Mouse (Mus musculus) ES-E14 (cell line): ENCODE measurements at regions not wholly inside any gene's neighbourhood (a gene's known extent, or its start where the extent isn't known, plus 50 kb on each side); places are given as distances from the start of the nearest gene placed in this dataset.

ENCODE experiments used
- DNase-seq: peaks from one replicate; pipeline ENCODE4 v3.0.0-alpha.2; 2013; ENCODE audit warnings: low read depth, low spot score
- H3K27ac ChIP-seq: 2 replicates; pipeline ENCODE4 v1.5.1; 2012; ENCODE audit warnings: low read depth, mild to moderate bottlenecking, low read length, moderate library complexity, mixed read lengths; ENCODE audit not compliant: poor library complexity, insufficient read depth, severe bottlenecking
- H3K36me3 ChIP-seq: 2 replicates; pipeline ENCODE4 v1.6.1; 2012; ENCODE audit warnings: mild to moderate bottlenecking, low read length, moderate library complexity, mixed read lengths; ENCODE audit not compliant: control insufficient read depth, poor library complexity, insufficient read depth, severe bottlenecking
- H3K4me1 ChIP-seq, 2 experiments: fragments of 150-350 bp in 1 of 2; sonication (generic) in 1 of 2; 2 replicates each; pipeline ENCODE4 v1.6.1; 2012; ENCODE audit warnings: low read length in 2 of 2, mild to moderate bottlenecking in 1 of 2, mixed read lengths in 1 of 2; ENCODE audit not compliant: control insufficient read depth in 2 of 2, insufficient read depth in 2 of 2, poor library complexity in 1 of 2
- H3K4me3 ChIP-seq, 2 experiments: fragments of 150-350 bp in 1 of 2; sonication (generic) in 1 of 2; 2 replicates each; pipeline ENCODE4 v1.5.1; 2012; ENCODE audit warnings: low read length in 2 of 2, low read depth in 1 of 2, mild to moderate bottlenecking in 1 of 2, mixed read lengths in 1 of 2; ENCODE audit not compliant: insufficient read depth in 1 of 2, poor library complexity in 1 of 2, severe bottlenecking in 1 of 2
- H3K9ac ChIP-seq: 2 replicates; pipeline ENCODE4 v1.6.1; 2012; ENCODE audit warnings: low read depth, mild to moderate bottlenecking, low read length, mixed read lengths; ENCODE audit not compliant: poor library complexity, insufficient read depth, severe bottlenecking
- H3K9me3 ChIP-seq: fragments of 150-350 bp; sonication (generic); 2 replicates; pipeline ENCODE4 v1.6.1; 2012; ENCODE audit warnings: low read depth, mild to moderate bottlenecking, low read length; ENCODE audit not compliant: control insufficient read depth, insufficient read depth
- CHD2 ChIP-seq: IDR thresholded peaks from 2 replicates; pipeline ENCODE4 v1.6.1; 2014; ENCODE audit warnings: mild to moderate bottlenecking, low read depth, low read length, inconsistent platforms
- HCFC1 ChIP-seq: IDR thresholded peaks from 2 replicates; pipeline ENCODE4 v1.6.1; 2012; ENCODE audit warnings: low read length, inconsistent platforms, borderline replicate concordance; ENCODE audit not compliant: insufficient read depth
- MAFK ChIP-seq: IDR thresholded peaks from 2 replicates; pipeline ENCODE4 v1.6.1; 2014; ENCODE audit warnings: mild to moderate bottlenecking, low read depth, low read length, inconsistent platforms; ENCODE audit not compliant: insufficient read depth
- ZC3H11A ChIP-seq: IDR thresholded peaks from 2 replicates; pipeline ENCODE4 v1.6.1; 2012; ENCODE audit warnings: low read depth, mild to moderate bottlenecking, inconsistent platforms, low read length, borderline replicate concordance
- ZNF384 ChIP-seq: IDR thresholded peaks from 2 replicates; pipeline ENCODE4 v1.6.1; 2012; ENCODE audit warnings: low read depth, low read length, inconsistent platforms
- in situ Hi-C, 2 experiments: fragments of 600-800 bp; cut with MboI; formaldehyde crosslinking; loops; one replicate each; pipeline ENCODE4 v1.15.1; 2025; ENCODE audit warnings: low sequenced_read_pairs in 2 of 2, inconsistent platforms in 1 of 2; ENCODE audit not compliant: unreplicated experiment in 2 of 2

DNA sequence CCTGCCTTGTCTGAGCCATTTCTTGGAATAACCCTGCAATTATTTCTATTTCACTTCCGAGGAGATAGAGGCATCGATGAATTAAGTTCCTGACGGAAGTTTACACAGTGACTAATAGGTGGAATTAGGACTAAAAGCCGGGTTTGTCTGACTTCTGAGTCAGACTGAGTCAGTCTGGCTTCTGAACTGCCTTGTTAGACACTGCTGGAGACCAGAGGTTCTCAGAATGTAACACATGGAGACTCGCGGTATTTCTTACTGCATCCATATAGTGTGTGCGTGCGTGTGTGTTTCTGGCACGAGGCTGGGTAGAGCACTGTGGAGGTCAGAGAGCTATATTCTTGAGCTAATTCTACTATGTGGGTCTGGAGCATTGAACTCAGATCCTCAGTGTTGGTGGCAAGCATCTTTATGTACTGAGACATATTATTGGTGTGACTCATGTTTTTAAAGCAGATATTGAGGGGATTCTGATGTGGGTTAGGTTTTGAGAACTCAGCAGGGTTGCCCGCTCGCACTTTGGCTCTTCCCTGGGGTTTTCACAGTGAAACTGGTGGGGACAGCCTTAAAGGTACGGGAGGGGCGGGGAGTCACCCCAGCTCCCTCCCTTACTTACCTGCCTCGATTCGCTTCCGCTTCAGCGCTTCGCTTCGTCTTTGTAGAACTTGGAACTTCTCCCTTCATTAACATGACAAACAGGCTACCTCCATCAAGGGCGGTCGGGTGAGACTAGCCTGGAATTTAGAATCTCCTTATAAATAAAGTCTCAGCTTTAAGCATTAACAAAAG, 101.2 kb downstream of the 4931417E11Rik start:
- TF ChIP-seq CHD2, result no peak
- H3K27ac ChIP-seq, result no peak overlapping the region
- in situ Hi-C loops, result no loop called here
- peak; percentile 62 for DNase-seq
- no peaks in the 10 kb centered on the region for H3K36me3 ChIP-seq
- H3K4me3 ChIP-seq, result peak overlapping the region in 1 of 2 experiments; percentile 11; a peak in 1 of 4 replicates
- no peaks in the 10 kb centered on the region for H3K9me3 ChIP-seq
- H3K4me1 ChIP-seq, result 0 out of 4 replicates have a peak, but pooled peaks cover 0 to 4% of the 10 kb centered on the region in 2 experiments
- H3K9ac ChIP-seq, result no peak overlapping the region

DNA sequence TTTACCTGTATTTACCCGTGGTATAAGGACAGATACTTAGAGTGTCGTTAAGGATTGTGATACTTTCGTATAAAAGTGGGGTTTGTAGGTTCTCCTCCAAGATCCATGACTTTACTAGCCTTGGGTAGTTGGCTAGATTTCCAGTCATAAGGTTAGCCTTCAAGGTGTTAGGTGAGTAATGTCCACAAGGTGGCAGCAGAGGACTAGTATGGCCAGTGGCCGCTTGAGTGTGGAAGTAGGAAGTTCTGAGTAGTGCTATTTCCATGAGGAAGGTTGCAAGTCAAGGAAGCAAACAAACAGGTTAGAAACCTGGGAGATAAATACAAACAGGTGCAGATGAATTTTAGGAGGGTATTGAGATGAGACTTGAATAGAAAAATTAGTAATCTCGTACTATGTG, 101.9 kb downstream of the 4931417E11Rik start:
- H3K4me1 ChIP-seq, result 0 out of 4 replicates have a peak, but pooled peaks cover 0 to 4% of the 10 kb centered on the region in 2 experiments
- no peak overlapping the region for H3K4me3 ChIP-seq
- peak; percentile 87 for DNase-seq
- H3K36me3 ChIP-seq, result no peaks in the 10 kb centered on the region
- TF ChIP-seq ZC3H11A (peak; percentile 80; the same call in 1 of the 2 replicates), HCFC1 (no peak), MAFK (no peak), ZNF384 (no peak), CHD2 (no peak)
- no peaks in the 10 kb centered on the region for H3K9me3 ChIP-seq
- H3K9ac ChIP-seq, result no peak overlapping the region
- in situ Hi-C loops, result no loop called here
- no peak overlapping the region for H3K27ac ChIP-seq

DNA sequence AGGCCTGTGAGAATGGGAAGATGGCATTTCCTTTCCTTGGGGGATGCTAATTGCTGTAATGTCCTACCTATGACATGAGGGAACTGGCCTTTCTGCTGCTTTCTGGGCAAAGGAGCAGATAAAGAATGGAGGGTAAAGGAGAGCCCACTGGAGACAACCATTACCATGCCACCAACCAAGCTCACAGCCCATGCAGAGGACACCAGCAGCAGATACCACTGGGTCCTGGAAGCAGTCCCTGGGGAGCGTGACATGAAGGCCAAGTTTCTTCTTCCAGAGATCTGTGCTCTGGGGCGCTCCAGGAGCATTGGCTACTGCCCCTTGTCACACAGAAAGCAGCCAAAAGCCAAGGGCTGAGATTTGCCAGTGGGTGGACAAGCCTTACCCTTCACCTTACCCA, 102.8 kb downstream of the 4931417E11Rik start:
- Histone ChIP-seq H3K4me3 (no peak overlapping the region), H3K9me3 (no peaks in the 10 kb centered on the region), H3K4me1 (0 out of 4 replicates have a peak, but pooled peaks cover 0 to 4% of the 10 kb centered on the region in 2 experiments), H3K9ac (no peak overlapping the region), H3K27ac (no peak overlapping the region), H3K36me3 (no peaks in the 10 kb centered on the region)
- TF ChIP-seq MAFK (no peak), ZNF384 (no peak), ZC3H11A (no peak), HCFC1 (no peak), CHD2 (no peak)
- in situ Hi-C loops, result no loop called here
- no peak for DNase-seq

DNA sequence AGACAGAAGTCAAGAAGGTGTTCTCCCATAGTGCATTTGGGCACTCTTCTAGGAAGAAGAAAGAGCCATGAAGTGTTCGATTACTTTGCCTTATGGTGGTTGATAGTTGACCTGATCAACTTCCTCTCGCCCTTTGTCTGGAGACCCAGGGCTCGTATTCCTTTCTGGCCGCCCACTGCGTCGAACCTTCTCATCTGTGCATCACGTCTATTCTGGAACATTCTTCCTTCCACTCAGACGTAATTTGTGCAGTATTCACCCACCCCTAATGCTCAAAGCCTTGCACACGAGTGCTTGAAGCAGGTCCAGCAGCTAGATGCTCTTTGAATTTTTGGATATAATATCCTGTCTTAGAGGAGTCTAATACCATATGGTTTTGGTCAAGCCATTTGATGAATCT, 104.2 kb downstream of the 4931417E11Rik start:
- in situ Hi-C loops, result no loop called here
- no peak for DNase-seq
- TF ChIP-seq ZC3H11A (no peak), ZNF384 (no peak), CHD2 (no peak), MAFK (no peak), HCFC1 (no peak)

DNA sequence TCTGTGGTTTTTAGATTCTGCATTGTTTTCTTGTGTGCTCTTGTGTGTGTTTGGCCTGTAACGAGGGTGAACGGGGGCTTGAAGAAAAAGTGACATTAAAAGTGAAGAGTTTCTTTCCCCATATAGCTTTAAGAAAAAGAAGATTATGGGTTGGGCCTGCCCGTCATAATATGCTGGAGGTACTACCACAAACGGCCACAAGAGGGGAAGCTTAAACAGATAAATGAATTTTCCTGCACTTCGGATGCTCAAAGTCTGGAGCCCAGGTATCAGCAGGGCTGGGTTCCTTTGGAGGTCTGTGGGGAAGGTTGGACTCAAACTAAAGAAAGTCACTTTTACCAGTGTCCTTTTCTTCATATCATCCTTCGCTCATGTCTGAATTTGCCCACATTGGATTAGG, 86.8 kb downstream of the Suclg1 start:
- no peak overlapping the region for H3K9ac ChIP-seq
- no peak overlapping the region for H3K27ac ChIP-seq
- in situ Hi-C loops, result no loop called here
- no peak for TF ChIP-seq MAFK
- no peak for TF ChIP-seq HCFC1
- TF ChIP-seq ZNF384, result no peak
- TF ChIP-seq CHD2, result no peak
- TF ChIP-seq ZC3H11A, result no peak
- no peaks in the 10 kb centered on the region for H3K9me3 ChIP-seq
- H3K4me1 ChIP-seq, result no peaks in the 10 kb centered on the region
- H3K4me3 ChIP-seq, result no peak overlapping the region
- peak; percentile 2 for DNase-seq
- H3K36me3 ChIP-seq, result no peaks in the 10 kb centered on the region

More for the DNA sequence above, 104.2 kb downstream of the 4931417E11Rik start:
- Histone ChIP-seq H3K4me1 (0 out of 4 replicates have a peak, but pooled peaks cover 0 to 4% of the 10 kb centered on the region in 2 experiments), H3K27ac (no peak overlapping the region), H3K9me3 (no peaks in the 10 kb centered on the region), H3K9ac (no peak overlapping the region), H3K4me3 (no peak overlapping the region), H3K36me3 (no peaks in the 10 kb centered on the region)
